Mouse (Mus musculus) gastrocnemius, postnatal 25 days (tissue): ENCODE measurements at regions not wholly inside any gene's neighbourhood (a gene's known extent, or its start where the extent isn't known, plus 50 kb on each side); places are given as distances from the start of the nearest gene placed in this dataset.

Experiments
- DNase-seq: peaks from one replicate; pipeline ENCODE4 v3.0.0; 2022
- microRNA-seq, 2 experiments: library from miRNA; unstranded; fragments of <30 nt; microRNA quantifications; one replicate each; pipeline ENCODE4 v1.2.0; 2021; ENCODE audit warnings: borderline replicate concordance in 2 of 2

GRCm38 (mm10) chr10:97389647-97390590, 89.5 kb upstream of the Dcn start:
- DNase-seq, result peak; percentile 56

DNA sequence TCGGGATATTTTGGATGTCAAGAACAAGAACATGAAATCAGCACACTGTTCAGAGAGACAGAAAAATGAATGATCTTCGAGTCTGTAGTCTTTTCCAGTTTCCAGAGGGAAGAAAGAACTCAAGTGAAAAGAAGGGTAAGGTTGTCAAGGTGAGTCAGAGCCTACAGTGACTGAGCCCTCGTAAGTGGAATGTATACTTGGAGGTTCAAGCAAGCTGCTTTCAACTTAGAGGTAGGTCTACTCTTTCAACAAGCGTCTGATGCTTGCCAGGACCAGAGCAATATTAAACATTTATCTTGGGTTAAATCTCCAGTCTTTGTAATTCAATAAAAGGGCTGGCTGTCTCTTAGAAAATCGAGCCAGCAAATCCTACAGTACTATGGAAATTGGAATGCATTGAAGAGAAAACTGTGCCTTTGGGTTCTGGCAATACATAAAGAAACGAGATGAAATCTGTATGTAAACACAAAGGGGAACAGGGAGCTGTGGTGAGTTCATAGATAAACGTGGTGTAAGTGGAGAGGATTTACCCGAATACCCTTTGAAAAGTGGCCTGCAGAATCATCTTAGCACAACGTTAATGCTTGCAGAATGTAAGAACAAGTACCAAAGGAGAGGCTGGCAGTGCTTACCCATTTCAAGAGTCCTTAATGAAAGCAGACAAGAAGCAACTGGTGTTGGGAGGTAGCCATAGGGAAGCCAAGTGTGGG, 82.2 kb upstream of the Dcn start:
- no peak for DNase-seq

- no peak for DNase-seq
Measured at GRCm38 (mm10) chr10:97397896-97398295, 81.5 kb upstream of the Dcn start.

GRCm38 (mm10) chr10:97402524-97402923, 76.9 kb upstream of the Dcn start:
- no peak for DNase-seq

- DNase-seq, result no peak
Measured at GRCm38 (mm10) chr10:97404076-97404787, 75.2 kb upstream of the Dcn start.

DNA sequence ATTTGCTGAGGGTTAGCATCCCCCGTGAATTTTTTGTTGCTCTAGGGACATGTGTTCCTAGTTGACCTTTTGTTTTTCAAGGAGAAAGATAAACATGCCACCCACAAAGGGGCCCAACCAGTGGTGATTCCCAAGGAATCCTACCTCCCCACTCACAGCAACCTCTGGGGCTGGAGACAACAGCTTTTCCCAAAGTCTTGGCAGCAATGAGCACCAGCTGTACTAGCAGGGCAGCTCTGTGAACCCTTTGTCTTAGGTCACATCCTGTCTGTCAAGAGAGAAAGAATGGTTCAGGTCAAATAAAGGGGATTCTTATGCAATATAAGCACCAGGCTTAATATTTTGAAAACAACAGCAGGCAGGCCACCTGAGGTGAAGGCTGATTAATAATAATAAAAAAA, 70.2 kb upstream of the Dcn start:
- DNase-seq, result peak; percentile 57

DNA sequence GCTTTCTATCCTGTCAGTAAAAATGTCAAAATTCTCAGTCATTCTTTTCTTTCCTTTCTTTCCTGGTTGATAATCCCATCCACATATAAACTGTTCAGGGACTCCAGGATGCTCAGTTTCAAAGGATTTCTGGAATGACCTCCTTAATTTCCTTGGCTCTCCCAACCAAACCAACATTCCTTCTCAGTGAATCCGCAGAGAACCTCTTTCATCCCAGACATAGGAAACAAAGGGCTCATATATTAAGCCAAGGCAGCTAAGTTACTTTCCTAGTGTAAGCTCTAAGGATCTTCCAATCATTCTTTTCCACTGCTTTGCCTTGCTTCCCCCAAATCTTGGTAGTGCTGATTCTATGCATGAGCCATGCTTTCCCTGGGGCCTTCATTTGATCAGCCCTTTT, 69.5 kb upstream of the Dcn start:
- no peak for DNase-seq

- DNase-seq, result no peak
Measured at GRCm38 (mm10) chr10:97422579-97422978, 56.8 kb upstream of the Dcn start.

GRCm38 (mm10) chr10:97423039-97423700, 56.2 kb upstream of the Dcn start:
- DNase-seq, result no peak

Small RNA genes in the stretch of these regions (microRNA-seq; reads per million reads assigned to microRNA genes)
- gene Gm24587, result 0 reads per million in 2 experiments
- 0 reads per million in 2 experiments for gene Mir3966
